Mouse (Mus musculus): ENCODE data around the gene Zbtb9.
"Not testable (repeated sequence)": the region's sequence is repeated elsewhere in the genome, so short reads cannot be mapped to it uniquely, and the experiment has no call there.

Zbtb9 gene

DNA sequence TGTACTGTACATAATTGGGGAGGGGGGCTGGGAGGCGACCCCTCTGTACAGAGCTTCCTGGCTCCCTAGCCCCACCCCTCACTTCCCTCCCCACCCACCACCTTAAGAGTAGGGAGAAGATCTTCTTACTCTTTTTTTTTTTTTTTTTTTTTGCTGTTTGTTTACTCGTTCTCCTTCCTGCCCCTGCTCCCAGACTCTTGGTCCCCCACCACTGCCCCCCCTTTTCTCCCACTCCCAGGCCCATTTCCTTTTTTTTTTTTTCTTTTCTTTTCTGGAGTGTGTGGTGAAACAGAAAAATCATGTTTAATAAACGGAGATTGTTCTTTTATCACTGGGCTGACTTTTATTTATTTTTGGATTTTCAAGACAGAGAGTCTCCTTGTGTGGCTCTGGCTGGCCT is 860 bp upstream of the Zbtb9 start:
- no peak for DNase-seq (ENCODE audit: low spot score)

- no peak for DNase-seq (ENCODE audit: low spot score)
Measured at GRCm38 (mm10) chr17:26974547-26974946, 1.6 kb downstream of the Zbtb9 start.

DNA sequence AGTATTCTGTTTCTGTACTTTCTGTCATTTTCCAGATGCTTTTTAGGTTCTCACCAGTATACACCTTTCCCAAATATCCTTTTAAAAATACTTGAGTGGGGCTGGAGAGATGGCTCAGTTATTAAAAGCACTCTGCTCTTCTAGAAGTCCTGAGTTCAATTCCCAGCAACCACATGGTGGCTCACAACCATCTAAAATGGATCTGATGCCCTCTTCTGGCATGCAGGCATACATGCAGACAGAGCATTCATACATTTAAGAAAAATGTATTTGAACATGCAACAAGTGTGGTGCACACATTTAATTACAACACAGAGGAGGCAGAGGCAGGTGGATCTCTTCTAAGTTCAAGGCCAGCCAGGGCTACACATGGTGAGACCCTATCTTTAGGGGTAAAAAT is 2.4 kb downstream of the Zbtb9 start:
- DNase-seq (ENCODE audit: low spot score) = no peak

DNA sequence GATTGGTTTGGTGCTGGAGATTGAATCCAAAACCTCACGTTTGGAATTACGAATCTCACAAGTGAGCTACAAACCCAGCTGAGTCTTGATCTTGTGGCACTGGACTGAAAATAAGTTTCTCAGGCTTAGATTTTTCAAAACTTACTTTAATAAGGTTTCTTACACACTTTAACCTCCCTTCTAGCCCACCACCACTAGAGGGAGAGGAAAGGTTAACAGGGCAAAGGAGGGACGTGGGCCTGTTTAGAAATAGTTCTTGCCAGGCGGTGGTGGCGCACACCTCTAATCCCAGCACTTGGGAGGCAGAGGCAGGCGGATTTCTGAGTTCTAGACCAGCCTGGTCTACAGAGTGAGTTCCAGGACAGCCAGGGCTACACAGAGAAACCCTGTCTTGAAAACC is 4.4 kb downstream of the Zbtb9 start:
- not testable (repeated sequence) for DNase-seq (ENCODE audit: low spot score)

GRCm38 (mm10) chr17:26979426-26979825 is 6.5 kb downstream of the Zbtb9 start:
- DNase-seq (ENCODE audit: low spot score) = no peak

DNA sequence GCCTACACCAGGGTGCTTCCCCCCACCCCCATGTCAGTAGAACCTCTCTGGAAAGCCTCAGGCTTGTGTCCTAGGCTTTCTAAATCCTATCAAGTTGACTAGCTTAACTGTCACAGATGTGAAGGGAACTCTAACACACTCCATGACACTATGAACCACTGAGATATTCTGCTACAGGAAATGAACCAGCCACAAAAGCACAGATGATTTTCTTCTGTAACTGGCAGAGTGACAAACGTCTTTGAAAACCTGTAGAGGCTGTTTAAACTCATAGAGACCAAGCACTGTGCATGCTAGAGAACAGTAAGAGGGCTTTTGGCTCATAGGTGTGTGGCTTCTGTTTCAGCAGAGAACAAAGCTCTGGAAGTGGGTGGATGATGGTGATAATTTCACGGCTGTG is 8.1 kb downstream of the Zbtb9 start:
- no peak for DNase-seq (ENCODE audit: low spot score)

DNA sequence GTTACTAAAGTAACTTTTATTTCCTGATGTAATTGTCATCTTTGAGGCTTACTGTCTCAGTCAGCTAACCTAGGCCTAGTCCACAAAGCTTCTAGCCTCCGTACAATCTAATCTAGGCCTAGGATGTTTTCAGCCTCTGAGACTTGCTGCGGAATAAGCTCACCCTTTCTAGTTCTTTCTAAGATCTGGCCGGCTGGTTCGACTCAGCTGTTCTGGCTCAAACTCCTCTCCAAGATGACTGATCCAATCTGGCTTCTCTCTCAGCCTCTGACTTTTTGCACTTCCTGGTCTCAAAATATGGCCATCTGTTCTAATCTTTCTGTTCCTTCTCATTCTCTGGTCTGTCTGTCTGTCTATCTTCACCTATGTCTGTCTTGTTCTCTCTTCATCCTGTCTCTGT is 10.4 kb downstream of the Zbtb9 start:
- DNase-seq (ENCODE audit: low spot score) = no peak

DNA sequence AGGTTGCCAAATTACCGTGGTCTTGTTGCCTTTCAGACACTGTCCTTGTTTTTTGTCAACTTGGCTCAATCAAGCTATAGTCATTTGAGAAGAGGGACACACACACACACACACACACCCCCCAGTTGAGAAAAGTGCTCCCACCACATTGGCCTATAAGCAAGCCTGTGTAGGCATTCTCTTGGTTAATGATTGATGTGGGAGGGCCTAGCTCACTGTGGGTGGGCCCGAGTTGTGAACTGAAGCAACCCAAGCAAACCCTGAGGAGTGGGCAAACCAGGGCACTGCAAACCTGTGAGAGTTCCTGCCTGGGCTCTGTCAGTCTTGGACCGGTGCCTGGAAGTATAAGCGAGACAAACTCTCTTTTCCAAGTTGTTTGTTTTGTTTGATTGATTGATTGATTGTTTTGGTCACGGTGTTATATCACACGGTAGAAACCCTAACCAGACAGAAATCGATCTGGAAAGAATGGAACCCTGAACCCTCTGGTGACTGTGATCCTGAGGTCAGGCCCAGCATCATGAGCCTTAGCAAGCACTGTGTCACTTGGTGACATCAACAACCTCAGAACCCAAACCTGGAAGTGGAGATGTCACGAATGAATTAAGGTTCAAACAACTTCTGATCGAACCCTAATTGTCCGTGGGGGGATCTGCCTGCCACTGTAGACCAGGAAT is 12.7 kb downstream of the Zbtb9 start:
- no peak for DNase-seq (ENCODE audit: low spot score)

- no peak for DNase-seq (ENCODE audit: low spot score)
Measured at GRCm38 (mm10) chr17:26990521-26990920, 17.6 kb downstream of the Zbtb9 start.

GRCm38 (mm10) chr17:26994410-26994809 is 21.4 kb downstream of the Zbtb9 start:
- DNase-seq (ENCODE audit: low spot score) = no peak

GRCm38 (mm10) chr17:26995006-26995405 is 22.0 kb downstream of the Zbtb9 start:
- no peak for DNase-seq (ENCODE audit: low spot score)

- no peak for DNase-seq (ENCODE audit: low spot score)
Measured at GRCm38 (mm10) chr17:26995562-26995961, 22.6 kb downstream of the Zbtb9 start.

- DNase-seq (ENCODE audit: low spot score) = no peak
Measured at GRCm38 (mm10) chr17:26997661-26998060, 24.7 kb downstream of the Zbtb9 start.

- DNase-seq (ENCODE audit: low spot score) = no peak
Measured at GRCm38 (mm10) chr17:26998283-26998682, 25.3 kb downstream of the Zbtb9 start.

- no peak for DNase-seq (ENCODE audit: low spot score)
Measured at GRCm38 (mm10) chr17:26999996-27000395, 27.0 kb downstream of the Zbtb9 start.

- DNase-seq (ENCODE audit: low spot score) = no peak
Measured at GRCm38 (mm10) chr17:27001151-27001550, 28.2 kb downstream of the Zbtb9 start.

DNA sequence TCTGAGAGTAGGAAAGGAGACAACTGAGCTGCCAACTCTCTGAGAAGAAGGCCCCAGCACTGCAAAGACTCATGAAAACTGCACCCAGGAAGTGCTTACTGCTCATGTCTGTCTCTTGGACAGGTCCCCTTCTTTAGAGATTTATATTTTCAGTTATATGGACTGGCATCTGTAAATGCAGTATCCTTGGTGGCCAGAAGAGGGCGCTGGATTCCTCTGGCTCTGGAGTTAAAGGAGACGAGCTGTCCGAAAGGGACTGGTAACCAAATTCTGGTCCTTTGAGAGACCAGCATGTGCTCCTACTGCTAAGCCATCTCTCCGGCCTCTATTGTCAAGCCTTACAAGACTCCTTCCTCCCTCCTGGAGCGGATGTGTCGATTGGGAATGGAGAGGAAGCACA is 28.9 kb downstream of the Zbtb9 start:
- no peak for DNase-seq (ENCODE audit: low spot score)

GRCm38 (mm10) chr17:27004431-27004830 is 31.5 kb downstream of the Zbtb9 start:
- peak; percentile 51 for DNase-seq (ENCODE audit: low spot score)

GRCm38 (mm10) chr17:27004903-27005485 is 32.0 kb downstream of the Zbtb9 start:
- no peak for DNase-seq (ENCODE audit: low spot score)

GRCm38 (mm10) chr17:27005644-27006043 is 32.7 kb downstream of the Zbtb9 start:
- no peak for DNase-seq (ENCODE audit: low spot score)

- no peak for DNase-seq (ENCODE audit: low spot score)
Measured at GRCm38 (mm10) chr17:27008277-27008676, 35.3 kb downstream of the Zbtb9 start.

GRCm38 (mm10) chr17:27011167-27011566 is 38.2 kb downstream of the Zbtb9 start:
- no peak for DNase-seq (ENCODE audit: low spot score)

- DNase-seq (ENCODE audit: low spot score) = no peak
Measured at GRCm38 (mm10) chr17:27011998-27012672, 39.2 kb downstream of the Zbtb9 start.

- no peak for DNase-seq (ENCODE audit: low spot score)
Measured at GRCm38 (mm10) chr17:27012909-27013308, 39.9 kb downstream of the Zbtb9 start.
